Mouse (Mus musculus): ENCODE results near the gene Gm49776. TPM values are rescaled to one million over a fixed set of nuclear protein-coding genes. Genes with fewer than 3 reads are reported as not detected.

Gene Gm49776
- total RNA-seq (2015; ENCODE audit: low replicate concordance), result not detected in 2 replicates
- not detected in 2 replicates for total RNA-seq (2017; ENCODE audit: low replicate concordance)

DNA sequence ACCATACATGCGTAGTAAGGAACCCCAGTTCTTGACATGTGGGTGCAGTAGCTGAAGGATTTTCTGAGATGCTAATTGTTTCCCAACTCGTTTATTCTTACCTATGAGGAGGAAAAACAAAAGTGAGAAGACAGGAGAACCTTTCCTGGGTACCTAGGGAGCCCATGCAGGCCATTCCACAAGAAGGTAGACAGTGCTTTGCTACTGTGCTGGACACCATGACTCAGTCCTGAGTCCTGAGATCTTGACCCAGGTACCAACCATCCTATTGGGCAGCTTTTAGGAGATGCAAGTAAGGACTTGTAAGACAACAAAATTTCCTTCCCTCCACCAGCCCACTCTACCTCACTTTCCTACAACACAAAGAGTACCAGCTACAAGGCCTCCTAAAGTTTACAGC lies at the start of gene Gm49776:
TSS of gene Gm49776 (minus strand) at position 101 of the 400 bp plus-strand sequence.
- no peak for ATAC-seq (replicated peaks; ENCODE audit: low FRiP score, poor library complexity, severe bottlenecking)

DNA sequence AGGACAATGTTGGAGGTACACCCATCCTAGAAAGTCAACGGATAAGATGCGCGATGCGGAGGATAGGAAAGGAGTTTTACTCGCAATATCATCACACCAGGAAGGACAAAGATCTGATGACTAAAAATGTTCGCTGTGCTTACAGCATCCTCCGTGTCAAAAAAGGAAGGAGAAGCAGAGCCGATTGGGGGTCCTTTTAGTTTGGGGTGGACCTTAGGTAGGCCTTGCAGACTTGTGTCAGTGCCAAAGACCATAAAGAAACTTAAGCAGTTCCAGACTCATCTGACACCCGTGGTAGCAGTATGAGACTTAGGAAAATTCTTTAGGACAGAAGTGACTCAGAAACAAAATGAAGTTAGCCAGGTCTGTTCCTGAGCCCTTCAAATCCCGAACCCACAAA lies 31.5 kb upstream of the Gm49776 start:
- ATAC-seq (replicated peaks; ENCODE audit: low FRiP score, poor library complexity, severe bottlenecking), result peak; percentile 8

DNA sequence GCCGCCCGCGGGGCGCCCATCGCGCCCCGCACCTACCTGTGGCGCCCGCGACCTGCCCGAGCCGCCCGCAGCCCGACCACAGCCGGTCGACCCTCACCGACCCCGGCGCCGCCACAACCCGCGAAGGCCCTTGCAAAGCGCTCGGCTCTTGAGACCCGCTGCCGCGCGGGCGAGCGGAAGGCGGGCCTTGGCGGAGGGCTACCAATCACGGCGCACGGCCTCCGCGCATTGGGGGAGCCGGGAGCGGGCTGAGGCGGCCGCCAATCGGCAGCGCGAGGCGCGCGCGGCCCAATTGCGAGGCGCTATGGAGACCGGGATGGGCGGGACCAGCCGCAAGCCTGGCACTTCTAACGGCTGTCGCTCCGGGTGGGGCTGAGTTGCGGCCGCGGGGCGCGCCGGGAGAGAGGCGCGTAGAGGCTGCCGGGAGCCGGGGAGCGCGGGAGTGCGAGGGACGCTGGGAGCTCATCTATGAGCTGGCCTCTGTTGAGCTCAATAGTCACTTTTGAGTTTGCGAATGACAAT lies 31.0 kb upstream of the Gm49776 start, which contains the start of gene Dgcr8:
TSS of gene Dgcr8 (minus strand) at position 180 of the 522 bp plus-strand sequence.
- ATAC-seq (replicated peaks; ENCODE audit: low FRiP score, poor library complexity, severe bottlenecking), result peak; percentile 93

DNA sequence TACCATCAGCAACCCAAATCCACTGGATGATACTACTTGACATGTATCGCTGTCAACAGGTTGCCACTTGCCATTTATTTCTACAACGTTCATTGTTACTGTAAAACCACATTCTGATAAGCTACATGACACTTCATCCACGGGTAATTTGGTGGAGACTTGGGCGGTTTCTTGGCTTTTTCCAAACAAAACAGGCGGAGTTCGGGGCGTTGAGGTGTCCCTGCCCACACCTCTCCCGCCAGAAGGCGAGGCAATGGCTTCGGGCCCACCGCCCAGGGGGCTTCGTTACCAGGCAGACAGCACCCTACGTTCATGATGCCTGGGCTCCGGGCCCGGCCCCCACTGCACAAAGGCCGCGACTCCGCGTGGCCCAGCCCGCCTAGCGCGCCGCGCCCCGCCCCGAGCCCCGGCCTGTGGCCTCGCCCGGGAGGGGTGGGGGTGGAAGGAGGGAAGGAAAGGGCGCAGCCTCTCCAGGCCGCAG lies 30.5 kb upstream of the Gm49776 start:
- peak; percentile 68 for ATAC-seq (replicated peaks; ENCODE audit: low FRiP score, poor library complexity, severe bottlenecking)

DNA sequence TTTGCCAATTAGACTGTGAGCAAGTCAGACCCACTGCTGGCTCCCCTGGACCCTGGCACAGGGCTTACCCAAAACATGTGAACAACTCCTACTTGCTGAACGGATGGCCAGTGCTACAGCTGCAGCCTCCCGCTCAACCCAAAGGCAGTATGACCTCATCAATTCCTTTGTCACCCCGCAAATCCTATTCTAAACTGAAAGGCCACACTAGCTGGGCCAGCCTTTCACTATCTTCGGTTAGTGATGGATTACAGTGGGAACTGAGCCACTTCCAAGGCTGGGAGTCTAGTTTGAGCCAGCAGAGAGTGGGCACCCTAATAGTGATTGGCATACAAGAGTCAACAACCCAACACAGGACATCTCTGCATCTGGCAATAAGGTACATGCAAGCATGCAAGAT lies 30.0 kb upstream of the Gm49776 start:
- ATAC-seq (replicated peaks; ENCODE audit: low FRiP score, poor library complexity, severe bottlenecking), result 0 out of 2 replicates have a peak, but pooled peaks have one; percentile 6

DNA sequence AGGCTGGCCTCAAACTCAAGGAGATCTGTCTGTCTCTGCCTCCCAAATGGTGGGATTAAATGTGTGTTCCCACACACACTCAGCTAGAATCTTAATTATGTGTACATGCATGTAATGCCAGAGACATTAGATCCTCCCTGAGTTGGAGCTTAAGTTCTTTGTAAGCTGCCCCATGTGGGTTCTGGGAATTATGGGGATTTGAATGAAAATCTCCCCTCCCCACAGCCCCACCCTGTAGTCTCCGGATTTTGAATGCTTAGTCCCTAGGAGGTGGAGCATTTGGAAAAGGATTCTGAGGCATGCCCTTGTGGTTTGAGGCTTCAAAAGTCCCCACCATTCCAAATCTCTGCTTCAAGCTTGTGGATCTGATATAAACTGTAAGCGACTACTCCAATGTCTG lies 17.0 kb upstream of the Gm49776 start:
- ATAC-seq (replicated peaks; ENCODE audit: low FRiP score, poor library complexity, severe bottlenecking), result no peak

DNA sequence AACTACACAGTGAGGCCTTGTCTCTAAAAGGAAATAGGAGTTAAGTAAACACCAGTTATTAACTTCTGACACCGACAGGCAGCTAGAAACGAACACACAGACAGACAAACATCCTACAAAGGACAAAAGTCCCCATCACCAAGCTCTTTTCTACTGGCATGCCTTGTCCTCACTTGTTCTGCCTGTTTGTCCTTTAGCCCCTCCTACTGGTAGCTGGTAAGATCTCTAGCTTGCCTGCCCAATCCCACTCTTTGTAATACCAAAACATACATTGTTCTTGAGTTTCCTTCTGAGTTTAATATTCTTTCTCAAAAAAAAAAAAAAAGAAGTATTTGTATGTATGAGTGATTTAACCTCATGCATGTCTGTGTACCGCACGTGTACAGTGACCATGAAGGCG lies 10.1 kb upstream of the Gm49776 start:
- ATAC-seq (replicated peaks; ENCODE audit: low FRiP score, poor library complexity, severe bottlenecking), result no peak

DNA sequence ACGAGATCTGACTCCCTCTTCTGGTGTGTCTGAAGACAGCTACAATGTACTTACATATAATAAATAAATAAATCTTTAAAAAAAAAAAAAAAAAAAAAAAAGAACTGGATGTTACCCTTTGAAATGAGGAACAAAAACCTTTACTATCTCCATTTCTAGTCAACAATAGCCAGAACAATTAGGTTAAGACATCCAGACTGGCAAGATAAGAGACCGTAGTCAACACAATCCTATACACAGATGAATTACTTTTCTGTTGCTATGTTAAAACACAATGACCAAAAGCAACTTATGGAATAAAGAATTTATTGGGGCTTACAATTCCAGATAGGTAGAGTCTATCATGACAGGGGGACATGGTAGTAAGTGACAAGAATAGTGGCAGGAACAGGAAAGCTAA lies 6.9 kb upstream of the Gm49776 start:
- no peak for ATAC-seq (replicated peaks; ENCODE audit: low FRiP score, poor library complexity, severe bottlenecking)

DNA sequence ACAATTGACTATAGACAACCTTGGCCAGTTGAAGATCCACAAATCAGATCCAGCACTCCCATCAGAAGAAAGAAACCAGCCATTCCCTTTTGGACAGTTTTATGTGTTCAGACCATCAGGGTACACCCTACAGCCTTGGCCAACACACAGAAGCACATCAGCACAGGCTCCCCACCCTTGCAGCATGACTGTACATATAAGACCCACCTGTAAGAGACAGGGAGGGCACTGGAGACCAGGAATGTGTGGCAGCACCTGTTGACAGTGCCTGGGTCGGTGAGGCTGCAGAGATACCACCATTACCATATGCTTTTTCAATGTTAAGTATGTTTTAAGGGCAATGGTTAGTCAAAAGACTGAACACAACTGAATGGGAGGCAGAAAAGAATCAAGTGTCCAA lies 4.3 kb downstream of the Gm49776 start:
- no peak for ATAC-seq (replicated peaks; ENCODE audit: low FRiP score, poor library complexity, severe bottlenecking)

DNA sequence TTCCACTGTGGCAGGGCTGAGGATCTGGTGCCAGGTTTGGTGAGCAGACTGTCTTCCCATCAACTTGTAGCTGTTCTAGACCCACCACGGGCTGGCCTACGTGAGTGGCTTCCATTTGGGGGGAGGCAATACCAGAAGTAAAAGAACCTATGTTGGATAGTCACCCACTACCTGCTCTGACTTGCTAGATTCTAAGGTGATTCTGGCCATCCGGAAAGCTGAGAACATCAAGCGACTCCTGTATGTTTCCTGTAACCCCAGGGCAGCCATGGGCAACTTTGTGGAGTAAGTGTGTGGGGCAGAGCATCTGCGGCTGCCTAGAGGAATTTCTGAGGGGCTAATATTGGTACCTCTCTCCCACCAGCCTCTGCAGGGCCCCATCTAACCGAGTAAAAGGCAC lies 5.4 kb downstream of the Gm49776 start:
- no peak for ATAC-seq (replicated peaks; ENCODE audit: low FRiP score, poor library complexity, severe bottlenecking)

DNA sequence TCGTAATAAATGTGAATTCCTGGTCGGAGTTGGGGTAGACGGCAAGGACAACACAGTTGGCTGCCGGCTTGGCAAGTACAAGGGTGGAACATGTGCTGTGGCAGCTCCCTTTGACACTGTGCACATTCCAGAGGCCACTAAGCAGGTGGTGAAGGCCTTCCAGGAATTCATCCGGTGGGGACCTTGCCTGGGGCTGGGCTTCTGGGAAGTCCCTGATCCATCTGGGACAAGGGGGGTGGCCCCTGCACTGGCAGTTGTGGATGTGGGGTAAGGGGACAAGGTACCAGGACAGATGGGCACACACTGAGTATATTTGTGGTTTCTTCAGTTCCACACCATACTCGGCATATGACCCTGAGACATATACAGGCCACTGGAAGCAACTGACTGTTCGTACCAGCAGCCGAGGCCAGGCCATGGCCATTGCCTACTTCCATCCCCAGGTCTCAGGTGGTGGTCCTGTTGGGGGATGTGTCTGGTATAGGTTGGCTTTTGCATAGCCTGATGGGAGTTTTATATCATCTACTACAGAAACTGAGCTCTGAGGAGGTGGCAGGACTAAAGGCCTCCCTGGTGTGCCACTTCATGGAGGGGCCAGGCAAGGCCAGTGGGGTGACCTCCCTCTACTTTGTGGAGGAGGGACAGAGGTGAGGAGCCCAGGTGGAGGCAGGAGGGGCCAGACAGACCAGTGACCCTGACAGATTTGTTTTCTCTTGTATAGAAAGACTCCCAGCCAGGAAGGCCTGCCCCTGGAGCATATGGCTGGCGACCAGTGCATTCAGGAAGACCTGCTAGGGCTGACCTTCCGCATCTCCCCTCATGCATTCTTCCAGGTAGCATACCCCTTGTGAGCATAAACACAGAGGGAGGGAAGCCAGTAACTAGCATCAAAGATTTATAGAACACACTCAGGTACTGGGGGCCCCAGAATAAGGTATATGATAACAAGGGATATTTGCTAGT lies 7.0 kb downstream of the Gm49776 start:
- no peak for ATAC-seq (replicated peaks; ENCODE audit: low FRiP score, poor library complexity, severe bottlenecking)

DNA sequence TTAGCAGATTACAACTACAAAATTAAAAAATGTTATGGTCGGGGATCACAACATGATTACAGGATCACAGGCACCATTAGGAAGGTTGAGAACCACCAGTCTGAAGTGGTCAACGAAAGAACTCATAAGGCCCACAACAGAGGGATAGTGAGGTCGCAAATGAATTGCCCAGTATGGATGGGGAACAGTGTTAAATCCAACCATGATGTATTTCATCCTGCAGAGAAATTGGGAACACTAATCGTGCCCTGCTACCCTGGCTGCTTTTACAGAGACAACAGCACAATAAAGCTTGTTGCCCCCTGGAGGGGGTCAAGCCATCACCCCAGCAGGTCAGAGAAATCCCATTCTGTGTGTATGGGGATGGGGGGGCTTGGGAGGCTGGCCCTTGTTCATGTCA lies 7.9 kb downstream of the Gm49776 start:
- ATAC-seq (replicated peaks; ENCODE audit: low FRiP score, poor library complexity, severe bottlenecking), result no peak

DNA sequence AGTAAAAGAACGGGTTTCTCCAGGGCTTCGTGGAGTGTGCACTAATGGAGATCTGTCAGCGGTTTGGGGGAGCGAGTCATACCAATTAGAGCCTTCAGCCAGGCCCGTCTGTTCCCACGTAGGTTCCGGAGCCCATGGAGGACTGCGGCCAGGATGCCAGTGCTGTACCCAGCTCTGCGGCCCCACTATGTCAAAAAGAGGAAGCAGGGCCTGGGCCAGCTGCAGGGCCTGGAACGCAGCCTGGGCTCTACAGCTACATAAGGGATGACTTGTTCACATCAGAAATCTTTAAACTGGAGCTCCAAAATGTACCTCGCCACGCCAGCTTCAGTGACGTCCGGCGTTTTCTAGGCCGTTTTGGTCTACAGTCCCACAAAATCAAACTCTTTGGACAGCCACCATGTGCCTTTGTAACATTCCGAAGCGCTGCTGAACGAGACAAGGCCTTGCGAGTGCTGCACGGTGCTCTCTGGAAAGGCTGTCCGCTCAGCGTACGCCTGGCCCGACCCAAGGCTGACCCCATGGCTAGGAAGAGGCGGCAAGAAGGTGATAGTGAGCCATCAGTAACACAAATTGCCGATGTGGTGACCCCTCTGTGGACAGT lies 8.7 kb downstream of the Gm49776 start:
- ATAC-seq (replicated peaks; ENCODE audit: low FRiP score, poor library complexity, severe bottlenecking), result peak; percentile 23

DNA sequence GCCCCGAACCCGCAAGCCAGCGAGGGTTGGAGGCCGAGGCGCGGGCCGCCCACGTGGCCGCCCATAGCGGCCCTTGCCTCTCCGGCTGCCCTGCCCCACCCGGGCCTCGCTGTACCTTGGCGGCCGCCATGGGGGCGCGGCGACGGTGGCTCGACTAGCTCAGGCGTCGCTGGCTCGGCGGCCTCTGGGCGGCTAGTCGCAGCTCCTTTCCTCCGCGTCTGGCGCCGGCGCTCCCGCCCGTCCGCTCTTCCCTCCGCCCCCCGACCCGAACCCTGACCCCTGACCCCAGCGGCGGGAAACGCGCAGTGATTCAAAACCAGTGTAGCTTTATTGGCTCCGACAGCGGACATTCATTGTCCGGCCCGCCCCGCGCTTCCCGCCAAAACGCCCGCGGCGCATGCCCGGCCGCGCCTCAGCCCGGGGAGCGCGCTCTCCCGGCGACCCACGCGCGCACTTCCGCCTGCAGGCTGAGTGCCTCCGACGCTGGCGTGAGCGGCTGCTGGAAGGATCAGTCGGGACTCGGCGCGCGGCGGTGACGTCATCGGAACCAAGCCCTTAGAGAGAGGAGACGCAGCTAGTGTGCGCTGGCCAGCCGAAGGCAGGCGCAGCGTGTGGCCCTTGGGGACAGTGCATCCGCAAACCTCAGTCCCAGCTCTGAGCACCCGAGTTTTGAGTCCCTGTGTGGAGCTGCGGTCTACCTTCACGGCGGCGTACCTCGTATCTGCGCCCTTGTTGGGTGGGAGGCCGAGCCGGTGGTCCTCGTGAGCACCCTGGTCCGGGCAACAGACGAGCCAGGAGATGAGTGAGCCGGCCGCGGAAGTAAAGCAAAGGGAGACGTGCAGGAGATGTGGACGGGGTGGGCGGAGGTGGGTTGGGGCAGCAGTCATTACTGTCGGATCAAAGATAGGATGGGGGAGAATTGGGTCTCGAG lies 9.4 kb downstream of the Gm49776 start, which contains the start of the genes Trmt2a and Ranbp1:
TSS of gene Trmt2a (plus strand) at position 247 of the 931 bp plus-strand sequence.
TSS of gene Ranbp1 (minus strand) at position 300 of the 931 bp plus-strand sequence.
- ATAC-seq (replicated peaks; ENCODE audit: low FRiP score, poor library complexity, severe bottlenecking), result peak; percentile 88

DNA sequence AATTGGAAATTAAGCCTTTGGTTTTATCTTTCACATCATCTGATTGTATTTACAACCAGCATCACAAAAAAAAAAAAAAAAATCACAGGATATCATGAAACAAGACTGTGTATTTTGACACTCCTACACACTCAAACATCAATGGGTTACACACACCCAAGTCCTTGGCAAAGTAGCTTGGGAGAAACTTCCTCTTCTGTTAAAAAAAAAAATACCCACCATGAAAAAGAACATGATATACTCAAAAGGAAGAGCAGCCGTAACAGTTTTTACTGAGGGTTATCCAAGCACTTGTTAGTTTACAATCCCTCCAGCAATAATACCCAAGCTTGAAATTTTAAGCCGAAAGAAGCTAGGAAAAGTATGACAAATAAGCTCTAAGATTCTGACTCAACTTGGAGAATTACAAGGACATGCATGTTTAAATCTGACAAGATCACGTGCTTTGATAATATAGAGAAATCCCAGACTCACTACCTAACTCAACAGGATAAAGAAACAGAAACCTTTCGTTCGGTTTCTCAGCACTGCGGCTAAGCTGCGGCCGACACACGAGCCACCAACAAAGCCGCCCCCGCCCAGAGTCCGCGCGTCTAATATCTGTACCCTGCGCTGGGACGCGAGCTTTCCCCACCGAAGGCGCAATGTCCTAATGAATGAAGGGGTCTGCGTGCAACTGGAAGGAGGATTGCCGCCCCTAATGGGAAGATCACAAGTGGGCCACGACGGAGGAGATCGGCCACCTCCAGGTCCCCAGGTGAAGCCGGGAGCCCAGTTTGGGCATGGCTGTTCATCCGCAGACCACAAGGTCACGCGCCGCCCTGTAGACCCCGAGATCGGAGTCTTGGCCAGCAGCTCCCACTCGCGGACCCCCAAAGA lies 10.4 kb downstream of the Gm49776 start:
- ATAC-seq (replicated peaks; ENCODE audit: low FRiP score, poor library complexity, severe bottlenecking), result peak; percentile 11; the same call in 1 of the 2 replicates

DNA sequence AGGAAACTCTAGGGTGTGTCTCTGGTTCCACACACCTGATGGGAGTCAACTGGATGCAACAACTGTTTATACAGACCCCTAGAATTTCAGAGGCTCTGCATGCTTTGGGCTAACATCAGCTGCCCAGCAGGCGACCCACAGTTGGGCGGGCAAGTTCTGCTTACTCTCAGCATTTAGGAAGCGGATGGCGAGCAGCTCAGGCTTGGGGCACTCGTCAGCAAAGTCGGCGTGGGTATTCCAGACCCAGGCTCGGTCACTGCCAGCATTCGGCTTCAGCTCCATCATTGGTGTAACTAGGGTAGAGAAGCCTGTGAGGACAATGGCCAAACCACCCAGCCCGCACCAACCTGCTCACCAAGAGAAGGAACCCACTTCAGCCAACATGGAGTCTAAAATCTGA lies 16.5 kb downstream of the Gm49776 start:
- ATAC-seq (replicated peaks; ENCODE audit: low FRiP score, poor library complexity, severe bottlenecking), result no peak

DNA sequence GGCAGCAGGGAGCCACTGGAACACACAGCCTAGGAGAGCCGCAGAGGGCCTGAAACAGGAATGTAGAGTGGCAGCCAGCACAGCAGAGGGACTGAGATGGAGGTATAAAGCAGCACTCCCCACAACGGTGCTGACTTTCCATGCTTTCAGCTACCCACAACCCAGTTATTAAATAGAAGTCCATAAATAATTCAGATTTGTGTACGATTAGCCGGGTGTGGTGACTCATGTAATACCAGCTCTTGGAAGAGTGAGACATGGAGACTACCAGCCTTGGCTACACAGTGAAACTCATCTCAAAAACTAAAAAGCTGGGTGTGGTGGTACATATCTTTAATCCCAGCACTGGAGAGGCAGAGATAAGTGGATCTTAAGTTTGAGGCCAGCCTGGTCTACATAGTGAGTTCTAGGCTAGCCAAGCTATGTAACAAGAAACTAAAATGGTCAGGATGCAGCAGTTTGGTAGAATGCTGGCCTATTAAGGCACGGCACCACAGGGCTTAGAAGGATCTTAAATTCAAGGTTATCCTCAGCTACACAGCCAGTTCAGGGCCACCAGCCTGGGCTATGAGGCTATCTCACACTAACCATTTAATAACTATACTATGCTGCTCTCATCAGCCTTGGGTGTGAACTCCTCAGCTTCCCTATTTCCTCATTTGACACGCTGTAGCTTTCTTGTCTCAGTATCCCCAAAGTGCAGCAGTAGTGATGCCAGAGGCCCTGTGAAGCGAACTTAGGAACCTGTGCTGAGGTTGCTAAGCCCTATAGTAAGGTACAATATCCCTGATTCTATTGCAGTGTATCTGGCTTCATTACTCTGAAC lies 21.2 kb downstream of the Gm49776 start:
- no peak for ATAC-seq (replicated peaks; ENCODE audit: low FRiP score, poor library complexity, severe bottlenecking)

Data from erythroblast, adult 5-6 weeks (primary cell).